Mouse (Mus musculus) adrenal gland, postnatal 14 days (tissue): ENCODE data around the gene Hsd17b14. TPM values are rescaled to one million over a fixed set of nuclear protein-coding genes. Genes with fewer than 3 reads are reported as not detected.
"Not testable (repeated sequence)": the region's sequence is repeated elsewhere in the genome, so short reads cannot be mapped to it uniquely, and the experiment has no call there.

Experiments used
- DNase-seq: peaks from one replicate; pipeline ENCODE4 v3.0.0; 2021; ENCODE audit warnings: mixed read lengths
- long read RNA-seq, 2 experiments: library from polyadenylated mRNA; stranded (forward); transcript quantifications; one replicate each; pipeline ENCODE4 v2.0.0; 2021
- total RNA-seq: library from RNA; stranded (reverse); gene quantifications from 2 replicates; pipeline ENCODE4 v1.2.3, GENCODE M21; 2021

Hsd17b14 gene
- total RNA-seq: 0.67 and 1.2 TPM in 2 replicates
- long read RNA-seq, experiment 1: 0 reads
- long read RNA-seq, experiment 2: 0 reads

GRCm38 (mm10) chr7:45554744-45555143 lies at the start of gene Hsd17b14:
Gene Hsd17b14, plus strand, starts transcription at chr7:45554893.
- no peak for DNase-seq

- DNase-seq: no peak
These were observed 47.1 kb upstream of the Hsd17b14 start for GRCm38 (mm10) chr7:45507583-45507982.

DNA sequence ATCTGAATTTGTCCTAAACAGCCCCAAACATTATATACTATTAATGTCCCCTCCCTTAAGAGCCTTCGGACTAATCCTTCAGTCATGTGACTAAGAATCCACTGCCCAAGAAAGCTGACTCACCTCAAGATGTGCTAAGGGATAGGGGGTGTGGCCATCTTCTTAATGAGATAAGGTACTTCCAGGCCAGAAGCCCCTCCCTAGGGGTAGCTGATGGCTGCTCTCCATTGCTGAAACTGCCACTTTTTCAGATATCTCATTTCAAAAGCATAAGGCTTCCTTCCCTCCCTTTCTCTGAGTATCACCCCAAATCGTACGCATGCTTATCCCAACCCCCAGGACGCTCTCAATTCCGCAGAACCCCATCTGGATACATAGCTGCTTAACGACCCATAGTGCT lies 46.1 kb upstream of the Hsd17b14 start:
- DNase-seq: no peak

- DNase-seq: no peak
These were observed 45.4 kb upstream of the Hsd17b14 start for GRCm38 (mm10) chr7:45509181-45509882.

DNA sequence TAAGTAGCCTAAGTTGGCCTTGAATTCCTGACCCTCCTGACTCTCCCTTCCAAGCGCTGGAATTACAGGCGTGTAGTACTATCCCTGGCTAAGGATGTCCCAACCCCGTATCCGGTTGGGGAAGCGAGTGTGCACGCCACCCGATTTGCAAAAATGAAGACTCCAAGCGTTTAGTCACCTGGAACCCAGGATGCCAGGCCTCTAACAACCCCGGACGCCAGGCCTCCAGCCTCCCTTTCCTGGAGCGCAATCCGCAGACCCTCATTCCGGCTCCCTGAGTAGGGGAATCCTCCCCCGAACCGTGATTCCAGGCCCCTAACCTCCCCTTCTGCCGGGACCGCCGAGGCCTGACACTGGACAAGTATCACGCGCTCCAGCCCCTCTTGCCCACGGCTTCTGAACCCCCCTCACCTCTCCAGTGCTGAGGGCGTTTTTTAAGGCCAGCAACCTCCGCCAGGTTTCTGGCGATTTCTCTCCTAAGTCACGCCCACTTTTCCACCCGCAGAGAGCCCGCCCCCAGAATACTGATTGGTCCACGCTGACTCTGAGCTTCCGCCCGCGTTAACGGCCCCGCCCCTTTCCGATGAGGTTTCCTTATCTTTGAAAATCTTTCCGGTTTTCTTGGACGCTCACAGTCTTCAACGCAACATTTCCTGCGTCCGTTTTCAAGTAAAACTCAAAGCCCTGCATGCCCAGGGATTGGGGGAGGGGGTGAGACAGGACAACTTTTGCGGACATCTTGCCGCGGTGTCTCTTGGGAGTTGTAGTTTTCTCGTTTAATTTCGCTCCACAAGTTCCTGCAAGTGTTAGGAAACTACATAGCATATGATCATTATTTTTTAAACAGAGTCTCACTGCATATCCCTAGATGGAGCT lies 44.5 kb upstream of the Hsd17b14 start, which contains the start of gene Nucb1:
Gene Nucb1, minus strand, starts transcription at position 495 of the 876 bp plus-strand sequence.
- peak; percentile 95 for DNase-seq

DNA sequence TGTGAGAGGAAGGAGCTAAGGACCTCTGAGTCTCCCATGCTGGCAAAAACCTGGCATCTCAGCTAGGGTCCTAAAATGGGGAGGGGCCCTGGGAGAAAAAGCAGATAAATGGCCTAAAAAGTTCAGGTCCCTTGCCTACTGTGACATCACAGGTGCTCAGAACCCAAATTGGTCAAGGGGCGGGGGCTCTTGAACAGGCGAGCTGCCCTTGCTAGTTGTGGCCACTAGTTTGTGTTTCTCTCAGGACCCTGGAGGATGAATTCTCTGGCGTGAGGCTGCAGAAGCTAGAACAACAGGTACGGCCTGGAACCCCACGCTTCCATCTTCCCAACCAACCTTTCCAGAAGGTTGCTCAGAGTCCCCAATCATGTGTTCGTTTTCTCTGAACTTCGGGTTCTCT lies 40.3 kb upstream of the Hsd17b14 start:
- DNase-seq: no peak

- no peak for DNase-seq
These were observed 39.3 kb upstream of the Hsd17b14 start for GRCm38 (mm10) chr7:45515436-45515835.

- not testable (repeated sequence) for DNase-seq
These were observed 37.8 kb upstream of the Hsd17b14 start for GRCm38 (mm10) chr7:45516846-45517245.

DNA sequence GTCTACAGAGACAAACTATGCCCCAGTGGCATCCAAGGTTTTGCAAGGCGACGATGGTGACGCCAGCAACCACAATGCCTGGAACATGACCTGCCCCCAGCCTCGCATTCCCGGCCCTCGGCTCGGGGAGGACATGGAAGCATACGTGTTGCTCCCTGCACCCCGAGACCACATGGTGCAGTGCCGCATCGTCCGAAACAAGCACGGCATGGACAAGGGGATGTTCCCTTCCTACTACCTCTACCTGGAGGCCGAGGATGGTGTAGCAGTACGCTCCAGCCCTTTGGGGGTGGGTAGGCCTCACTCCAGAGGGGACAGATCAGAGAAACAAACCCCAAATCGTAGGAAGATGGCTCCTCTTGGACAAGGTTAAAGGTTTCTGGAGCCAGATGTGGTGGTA lies 36.1 kb upstream of the Hsd17b14 start:
- DNase-seq: no peak

- DNase-seq: no peak
These were observed 35.2 kb upstream of the Hsd17b14 start for GRCm38 (mm10) chr7:45519345-45520120.

DNA sequence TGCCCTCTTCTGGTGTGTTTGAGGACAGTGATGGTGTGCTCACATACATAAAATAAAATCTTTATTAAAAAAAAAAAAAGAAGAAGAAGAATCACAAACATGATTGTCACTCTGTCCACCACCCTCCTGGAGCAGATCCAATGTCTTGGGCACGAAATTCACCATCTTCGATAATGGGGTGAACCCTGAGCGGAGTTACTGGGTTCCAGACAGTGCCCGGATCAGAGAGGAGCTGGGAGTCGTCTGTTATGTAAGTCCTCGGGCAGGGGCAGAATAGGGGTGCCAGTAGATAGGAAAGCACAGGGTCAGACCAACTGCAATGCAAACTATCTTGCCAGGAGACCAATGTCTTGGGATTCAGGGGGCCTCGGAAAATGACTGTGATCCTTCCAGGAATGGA lies 34.1 kb upstream of the Hsd17b14 start:
- no peak for DNase-seq

DNA sequence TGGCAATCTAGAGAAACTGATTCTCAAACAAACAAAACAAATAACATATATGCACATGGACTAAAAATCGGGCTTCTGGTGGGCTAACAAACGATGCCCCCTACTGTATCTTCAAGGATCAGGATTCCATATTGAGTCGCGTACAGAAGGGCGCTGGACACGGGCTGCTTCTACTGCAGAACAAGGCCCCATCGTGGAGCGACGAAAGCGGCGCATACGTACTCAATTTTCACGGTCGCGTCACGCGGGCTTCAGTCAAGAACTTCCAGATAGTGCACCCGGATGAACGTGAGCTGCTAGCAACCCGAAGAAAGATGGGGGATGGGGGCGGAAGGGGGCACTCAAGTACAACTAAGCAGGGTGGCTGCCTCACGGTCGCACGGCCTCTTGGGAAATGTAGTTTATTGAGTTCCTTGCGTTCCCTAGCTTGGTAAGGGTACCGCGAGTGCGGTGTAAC lies 32.9 kb upstream of the Hsd17b14 start:
- DNase-seq: peak; percentile 92

DNA sequence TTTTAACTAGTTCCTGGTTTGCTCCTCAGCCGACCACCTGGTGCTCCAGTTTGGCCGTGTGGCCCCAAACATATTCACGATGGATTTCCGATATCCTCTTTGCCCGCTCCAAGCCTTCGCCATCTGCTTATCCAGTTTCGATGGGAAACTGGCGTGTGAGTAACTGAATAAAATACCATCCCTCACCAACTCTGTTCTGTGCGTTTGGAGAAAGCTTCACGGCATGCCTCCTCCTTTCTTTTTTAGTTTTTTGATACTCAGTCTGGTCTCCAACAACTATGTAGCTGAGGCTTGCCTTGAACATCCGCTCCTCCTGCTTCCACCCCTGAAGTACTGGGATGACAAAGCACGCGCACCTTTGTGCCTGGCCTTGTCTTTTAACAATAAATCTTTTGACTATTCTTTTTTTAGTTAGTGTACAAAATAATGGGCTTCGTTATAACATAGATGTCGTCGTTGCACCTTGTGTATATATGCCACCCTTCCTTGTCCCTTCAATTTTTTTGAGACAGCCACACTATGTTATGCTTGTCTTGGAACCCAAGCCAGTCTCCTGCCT lies 32.4 kb upstream of the Hsd17b14 start:
- DNase-seq: no peak

GRCm38 (mm10) chr7:45522957-45523676 lies 31.6 kb upstream of the Hsd17b14 start:
- no peak for DNase-seq

DNA sequence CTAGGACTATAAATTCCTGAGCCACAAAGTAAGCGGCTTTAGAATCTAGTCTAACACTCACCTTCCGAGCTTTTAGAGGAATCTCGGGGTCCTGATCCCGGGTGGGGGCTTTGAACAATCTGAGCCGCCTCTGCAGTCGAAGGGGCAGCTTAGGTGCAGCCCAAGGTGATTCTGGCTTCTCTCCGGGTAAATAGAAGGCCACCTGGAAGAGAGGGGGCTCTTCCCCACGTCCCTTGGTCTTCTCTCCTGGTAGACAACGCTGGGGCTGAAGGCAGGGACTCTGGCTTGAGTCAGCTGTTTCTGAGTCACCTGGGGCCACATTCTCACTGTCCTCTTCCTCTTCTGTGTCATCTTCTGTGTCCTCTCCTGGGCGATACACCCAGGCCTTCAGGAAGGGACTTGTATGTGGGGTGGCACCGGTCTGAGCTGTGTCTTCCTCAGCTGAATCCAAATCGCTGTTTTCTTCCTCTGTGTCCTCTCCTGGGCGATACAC lies 31.0 kb upstream of the Hsd17b14 start:
- no peak for DNase-seq

DNA sequence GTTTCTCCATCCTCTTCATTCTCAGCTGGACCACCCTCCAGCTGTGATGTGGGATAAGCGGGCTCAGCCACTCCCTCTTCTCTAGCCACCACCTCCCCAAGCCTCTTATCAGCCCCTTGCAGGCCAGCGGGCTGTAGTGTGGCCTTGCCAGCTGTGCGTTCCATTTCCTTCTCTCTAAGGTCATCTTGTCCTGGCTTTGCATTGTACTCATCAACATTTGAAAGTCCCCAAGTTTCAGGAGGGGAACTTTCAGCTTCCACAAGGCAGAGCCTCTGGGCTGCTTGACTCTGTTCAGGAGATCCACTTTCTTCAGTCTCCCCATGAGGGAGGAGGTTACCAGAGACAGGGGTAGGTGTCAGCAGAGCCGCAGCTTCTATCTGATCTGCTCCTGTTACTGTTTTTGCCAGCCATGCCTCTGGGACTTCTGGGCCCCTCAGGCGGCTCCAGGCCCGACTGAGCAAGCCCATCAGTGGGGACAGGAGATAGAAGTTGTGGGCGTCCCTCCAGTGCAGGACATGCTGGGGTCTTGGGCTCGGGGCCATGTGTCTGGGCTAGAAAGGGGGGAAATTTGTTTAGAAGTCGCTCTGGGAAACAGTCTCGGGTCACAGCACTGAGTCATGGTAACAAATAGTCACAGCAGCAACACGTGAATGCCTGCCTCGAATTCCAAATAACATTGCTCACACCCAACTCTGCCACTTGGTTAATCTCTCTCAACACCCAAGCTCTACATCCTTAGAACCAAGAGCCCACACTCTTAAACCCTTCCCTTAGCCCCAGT lies 29.7 kb upstream of the Hsd17b14 start:
- DNase-seq: peak; percentile 52

DNA sequence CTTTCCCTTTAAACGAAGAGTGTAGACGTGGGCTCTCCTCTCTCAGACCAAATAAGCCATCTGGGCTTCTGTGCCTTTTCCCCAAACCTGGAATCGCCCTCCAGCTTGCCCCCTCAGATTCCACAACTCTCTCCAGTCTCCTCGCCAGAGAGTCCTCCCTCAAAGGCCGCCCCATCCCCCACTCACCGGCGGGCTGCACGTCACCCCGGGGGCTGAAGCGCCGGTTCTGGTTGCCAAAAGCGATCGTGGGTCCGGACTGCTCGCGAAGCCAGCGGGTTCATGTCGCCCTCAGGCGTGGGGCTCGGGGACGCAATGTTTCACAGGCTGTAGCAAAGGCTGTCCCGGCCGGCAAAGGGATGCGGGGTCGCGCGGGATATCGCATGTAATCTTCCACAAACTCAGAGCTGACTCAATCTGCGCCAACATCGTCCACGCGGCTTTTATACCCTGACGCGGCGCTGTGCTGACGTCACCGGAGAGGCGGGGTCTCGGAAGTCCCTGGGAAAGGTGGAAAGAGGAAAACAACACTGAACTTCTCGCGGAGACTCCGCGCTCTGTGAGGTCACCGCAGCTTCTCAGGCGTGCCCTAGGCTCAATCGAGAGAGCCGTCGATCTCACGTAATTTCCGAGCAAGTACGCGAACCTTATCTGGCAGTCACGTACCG lies 28.8 kb upstream of the Hsd17b14 start, which contains the start of the genes Ppp1r15a and Plekha4:
Gene Ppp1r15a, minus strand, starts transcription at position 460 of the 665 bp plus-strand sequence.
Gene Plekha4, plus strand, starts transcription at position 522 of the 665 bp plus-strand sequence.
- peak; percentile 97 for DNase-seq

GRCm38 (mm10) chr7:45526474-45527120 lies 28.1 kb upstream of the Hsd17b14 start:
- DNase-seq: no peak

DNA sequence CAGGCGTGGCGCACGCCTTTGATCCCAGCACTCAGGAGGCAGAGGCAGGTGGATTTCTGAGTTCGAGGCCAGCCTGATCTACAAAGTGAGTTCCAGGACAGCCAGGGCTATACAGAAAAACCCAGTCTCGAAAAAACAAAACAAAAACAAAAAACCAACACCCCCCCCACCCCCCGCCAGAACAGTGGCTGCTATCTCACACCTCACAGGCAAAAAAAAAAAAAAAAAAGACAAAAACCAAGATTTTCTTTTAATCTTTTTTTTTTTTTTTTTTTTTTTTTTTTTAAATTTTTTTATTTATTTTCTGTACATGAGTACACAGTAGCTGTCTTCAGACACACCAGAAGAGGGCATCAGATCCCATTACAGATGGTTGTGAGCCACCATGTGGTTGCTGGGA lies 27.5 kb upstream of the Hsd17b14 start:
- DNase-seq: not testable (repeated sequence)
